Mouse (Mus musculus) retina, postnatal 1 day (tissue): ENCODE results near the gene Fyb2.

Experiments
- DNase-seq: peaks from one replicate; pipeline ENCODE4 v3.0.0-alpha.2; 2012

Fyb2 gene

DNA sequence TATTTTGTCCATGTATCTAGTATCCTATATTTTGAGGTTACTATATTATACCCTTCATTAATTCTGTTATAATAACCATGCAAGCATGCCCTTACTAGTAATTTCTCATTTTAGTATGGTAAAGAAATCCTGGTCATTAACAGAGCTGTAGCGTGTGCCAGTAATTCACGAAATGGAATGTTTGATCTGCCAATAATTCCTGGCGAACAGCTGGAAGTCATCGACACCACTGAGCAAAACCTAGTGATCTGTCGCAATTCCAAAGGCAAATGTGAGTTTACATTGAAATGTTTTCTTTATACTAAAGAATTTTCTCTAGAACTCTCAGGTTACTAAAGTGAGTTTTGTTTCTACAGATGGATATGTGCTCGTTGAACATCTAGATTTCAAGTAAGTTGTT, 102.2 kb downstream of the Fyb2 start:
- no peak for DNase-seq

DNA sequence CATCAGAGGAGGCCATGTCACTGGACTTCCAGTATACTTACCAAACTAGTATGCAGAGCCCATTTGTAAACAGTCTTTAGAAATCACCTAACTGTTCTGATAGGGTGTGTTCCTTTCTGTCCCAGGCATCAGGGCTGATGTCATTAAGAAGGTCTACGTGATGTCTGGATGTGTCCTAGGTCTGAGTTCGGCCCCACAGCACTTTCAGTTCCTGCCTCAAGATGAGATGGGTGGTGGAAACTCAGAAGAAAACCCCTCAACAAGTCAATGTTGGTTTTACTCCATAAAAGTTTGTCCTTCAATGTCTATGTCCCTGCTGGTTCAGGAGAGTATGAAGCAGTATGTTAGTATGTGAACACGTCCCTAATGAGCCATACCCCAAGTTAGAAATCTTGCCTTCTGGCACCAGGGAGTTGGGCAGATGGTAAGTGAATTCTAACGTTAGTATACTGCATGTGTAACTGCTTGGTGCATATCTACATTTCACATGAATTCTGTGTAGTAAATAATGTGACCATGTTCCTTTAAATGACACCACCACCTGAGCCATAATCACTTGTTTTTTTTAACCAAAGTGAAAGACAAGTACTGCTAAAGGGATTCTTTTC, 102.9 kb downstream of the Fyb2 start:
- no peak for DNase-seq

DNA sequence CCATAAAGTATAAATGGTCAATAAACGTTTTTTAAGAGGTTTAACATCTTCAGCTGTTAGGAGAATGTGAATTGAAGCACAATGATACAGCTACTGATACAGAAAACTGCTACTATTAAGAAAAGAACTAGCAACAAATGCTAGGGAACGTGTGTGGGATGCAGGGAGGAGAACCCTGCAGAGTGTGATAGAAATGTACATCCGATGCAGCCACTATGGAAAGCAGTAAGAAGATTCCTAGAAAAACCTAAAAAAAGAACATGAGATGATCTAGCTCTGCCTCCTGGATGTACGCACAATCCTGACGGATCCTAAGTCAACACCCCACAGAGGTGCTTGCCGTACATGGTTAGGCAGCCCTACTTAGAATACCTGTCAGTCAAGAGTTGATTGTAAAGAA, 114.0 kb downstream of the Fyb2 start:
- no peak for DNase-seq

DNA sequence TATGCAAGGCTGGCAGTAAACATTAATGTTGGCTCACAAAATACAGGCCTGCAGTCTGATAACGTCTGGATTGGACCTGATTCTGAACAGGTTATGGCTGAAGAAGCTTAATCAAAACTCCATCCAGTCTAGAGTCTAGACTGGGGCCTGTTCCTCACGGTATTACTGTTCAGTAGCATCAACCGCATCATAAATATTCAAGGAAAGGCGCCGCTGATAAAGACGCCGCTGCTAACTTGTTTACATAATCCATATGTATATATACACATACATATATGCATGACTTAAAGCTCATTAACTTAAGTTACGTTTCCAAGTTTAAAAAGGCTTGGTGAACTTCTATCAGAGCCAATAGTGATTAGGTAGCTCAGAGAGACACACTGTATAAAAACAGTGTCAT, 117.8 kb downstream of the Fyb2 start:
- no peak for DNase-seq

DNA sequence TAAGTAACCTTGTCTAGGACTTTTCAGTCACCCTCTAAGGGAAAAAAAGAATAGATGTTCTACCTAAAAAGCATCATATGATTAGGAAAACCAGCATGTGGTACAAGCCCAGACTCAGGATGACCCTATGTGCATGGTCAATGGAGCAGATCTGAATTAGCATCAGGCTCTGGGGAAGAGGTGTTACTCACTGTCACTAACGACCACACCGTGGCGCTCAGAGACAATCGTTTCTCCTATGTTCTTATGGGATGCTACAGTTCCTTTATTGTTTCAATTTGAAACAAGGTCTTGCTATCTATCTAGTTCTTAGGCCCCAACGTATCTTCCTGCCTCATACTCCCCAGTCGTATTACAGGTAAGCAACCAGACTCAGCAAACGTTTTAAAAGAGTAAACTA, 119.9 kb downstream of the Fyb2 start:
- peak; percentile 30 for DNase-seq

DNA sequence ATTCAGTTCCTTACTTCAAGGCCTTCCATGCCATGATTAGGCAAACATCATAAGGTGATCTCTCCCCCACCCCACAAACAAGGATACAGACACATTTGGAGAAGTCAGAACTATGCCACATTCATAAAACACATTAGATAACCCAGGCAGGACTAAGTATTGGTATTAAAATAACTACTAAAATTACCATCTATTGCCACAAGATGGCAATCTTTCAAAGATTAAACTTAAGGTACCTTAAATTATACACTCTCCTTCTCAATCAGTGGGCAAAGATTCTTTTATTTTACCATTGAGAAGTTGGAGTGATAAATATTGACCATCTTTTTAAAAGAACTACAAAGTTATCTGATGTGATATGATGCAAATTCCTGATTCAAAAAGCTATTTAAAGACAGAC, 121.0 kb downstream of the Fyb2 start:
- DNase-seq = peak; percentile 27

DNA sequence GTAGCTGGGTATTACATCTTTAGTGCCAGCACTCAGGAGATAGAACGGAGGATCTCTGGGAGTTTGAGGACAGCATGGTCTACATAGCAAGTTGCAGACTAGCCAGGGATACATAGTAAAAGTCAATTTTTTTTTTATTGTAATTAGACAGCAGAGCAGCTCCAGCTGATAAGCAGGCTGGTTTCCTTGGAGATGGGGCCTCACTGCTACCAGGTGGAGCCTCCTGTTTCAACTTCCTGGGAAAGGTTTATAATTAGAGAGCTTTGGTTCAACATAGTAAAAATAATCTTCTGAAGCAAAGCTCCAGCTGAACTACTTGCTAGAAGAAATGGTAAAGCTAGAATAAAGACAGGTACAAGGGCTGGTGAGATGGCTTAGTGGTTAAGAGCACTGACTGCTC, 136.8 kb downstream of the Fyb2 start:
- no peak for DNase-seq

DNA sequence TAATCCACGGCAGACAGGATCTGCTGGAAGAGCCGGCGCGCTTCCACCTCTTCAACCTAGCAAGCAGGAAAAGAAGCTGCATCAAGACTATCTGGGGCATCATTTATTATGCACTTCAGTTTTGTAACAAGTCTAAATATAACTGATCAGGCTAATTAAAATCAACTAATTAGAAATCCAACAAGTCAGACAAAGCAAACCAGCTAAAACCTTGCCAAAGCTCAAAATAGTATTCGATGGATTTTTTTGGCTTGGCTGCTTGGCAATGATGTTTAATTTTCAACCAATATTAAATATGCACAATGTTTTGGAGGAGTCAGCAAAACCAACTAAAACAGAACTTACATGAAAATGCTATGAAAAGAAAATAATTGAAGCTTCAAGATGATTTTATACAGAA, 138.0 kb downstream of the Fyb2 start:
- DNase-seq = no peak
